In the genomic region with DNA sequence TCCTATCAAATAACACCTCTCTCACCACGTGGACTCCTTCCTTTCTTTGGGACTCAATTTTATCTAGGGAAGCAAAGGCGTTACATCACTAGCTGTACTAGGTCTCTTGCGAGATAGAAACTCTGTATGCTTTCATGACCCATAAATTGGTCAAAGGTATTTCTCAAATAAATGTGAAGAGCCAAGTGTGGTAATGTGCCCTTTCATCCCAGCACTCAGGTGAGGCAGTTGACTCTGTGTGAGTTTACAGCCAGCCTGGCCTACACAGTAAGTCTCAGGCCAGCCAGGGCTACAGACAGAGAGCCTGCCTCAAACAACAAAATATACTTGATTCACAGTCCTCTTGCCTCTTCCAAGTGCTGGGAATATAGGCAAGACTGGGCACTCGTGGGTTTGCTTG, we compare ENCODE assay signal across 24 mouse cellular contexts. TPM values are rescaled to one million over a fixed set of nuclear protein-coding genes. Genes with fewer than 3 reads are reported as not detected.
DNase-seq lines count a peak whose midpoint lies in the region; ATAC-seq and TF ChIP-seq lines count a peak whose summit lies in the region.
"Had no signal": no experiment of that assay in that cellular context is flagged by ENCODE, and none has a peak within 500 bp of the region (broad histone marks: within the 10 kb centered on the region; RNA-seq: fewer than 3 reads in every experiment).

No protein-coding gene starts in this region.

- H3K36me3 ChIP-seq in intestine, postnatal 0 days (ENCODE audit: control insufficient read depth, insufficient read depth): peaks cover 37% of the 10 kb centered on the region
- 0 out of 2 replicates have a peak, but pooled peaks cover 6% of the 10 kb centered on the region for H3K36me3 ChIP-seq in intestine, embryonic 16.5 days (ENCODE audit: control insufficient read depth, insufficient read depth, low read length)
- no peaks in the 10 kb centered on the region for H3K36me3 ChIP-seq in liver, adult 2 months (ENCODE audit: control insufficient read depth, insufficient read depth, low read length)
- H3K36me3 ChIP-seq in liver, embryonic 12.5 days: peaks cover 15% of the 10 kb centered on the region
- peaks cover 10% of the 10 kb centered on the region; the same call in 1 of the 2 replicates for H3K36me3 ChIP-seq in liver, postnatal 0 days (replicated peaks; ENCODE audit: insufficient read depth, low read length)
- H3K36me3 ChIP-seq in liver, embryonic 11.5 days (ENCODE audit: control insufficient read depth, insufficient read depth, low read length): no peaks in the 10 kb centered on the region

- 60% methylated on average over 4 of the region's 4 CpGs for WGBS in intestine, postnatal 0 days
- 75% methylated on average over 4 of the region's 4 CpGs for WGBS in intestine, embryonic 16.5 days
- 19% methylated on average over 4 of the region's 4 CpGs for WGBS in liver, adult 2 months
- WGBS in liver, embryonic 12.5 days (ENCODE audit: insufficient replicate concordance): 57% methylated on average over 4 of the region's 4 CpGs
- 58% methylated on average over 4 of the region's 4 CpGs for WGBS in liver, postnatal 0 days (ENCODE audit: insufficient replicate concordance)
- WGBS in liver, embryonic 11.5 days: 72% methylated on average over 4 of the region's 4 CpGs

- TF ChIP-seq EP300 in liver, postnatal 0 days (IDR thresholded peaks at IDR 0.05; ENCODE audit: low read depth): no peak

- H3K4me2 ChIP-seq in intestine, postnatal 0 days (replicated peaks; ENCODE audit: low read depth): no peak overlapping the region
- H3K4me2 ChIP-seq in intestine, embryonic 16.5 days (ENCODE audit: low read depth, low read length): no peak overlapping the region
- H3K4me2 ChIP-seq in liver, embryonic 12.5 days: no peak overlapping the region
- no peak overlapping the region for H3K4me2 ChIP-seq in liver, postnatal 0 days (ENCODE audit: low read depth, low read length)
- H3K4me2 ChIP-seq in liver, embryonic 11.5 days: no peak overlapping the region

- DNase-seq in liver, adult 2 months (ENCODE audit: extremely low read depth, low read depth, low spot score): peak; percentile 71
- no peak for DNase-seq in liver, postnatal 0 days
- no peak for DNase-seq in liver, embryonic 11.5 days (ENCODE audit: low spot score)
- DNase-seq: adrenal gland, adult 2 months; adrenal gland, adult 8-10 months; adrenal gland, postnatal 10 days; adrenal gland, postnatal 14 days; adrenal gland, postnatal 25 days; adrenal gland, postnatal 36 days; B cell, adult 2 months; cerebellum, adult 11 months; cerebellum, adult 11-12 months; cerebellum, adult 18-20 months had no signal

- no peak overlapping the region for H3K9ac ChIP-seq in intestine, postnatal 0 days (ENCODE audit: low read depth, low read length)
- H3K9ac ChIP-seq in intestine, embryonic 16.5 days (ENCODE audit: low read depth, low read length): no peak overlapping the region
- no peak overlapping the region for H3K9ac ChIP-seq in liver, adult 2 months (ENCODE audit: low read depth, low read length)
- no peak overlapping the region for H3K9ac ChIP-seq in liver, embryonic 12.5 days
- H3K9ac ChIP-seq in liver, postnatal 0 days (replicated peaks): no peak overlapping the region
- no peak overlapping the region for H3K9ac ChIP-seq in liver, embryonic 11.5 days (ENCODE audit: low read depth, low read length)

- no peaks in the 10 kb centered on the region for H3K27me3 ChIP-seq in intestine, postnatal 0 days (replicated peaks; ENCODE audit: control insufficient read depth, insufficient read depth, low read length)
- no peaks in the 10 kb centered on the region for H3K27me3 ChIP-seq in intestine, embryonic 16.5 days (replicated peaks; ENCODE audit: control insufficient read depth, insufficient read depth, low read length)
- no peaks in the 10 kb centered on the region for H3K27me3 ChIP-seq in liver, adult 2 months (ENCODE audit: control insufficient read depth, insufficient read depth, low read length)
- peaks cover 17% of the 10 kb centered on the region for H3K27me3 ChIP-seq in liver, embryonic 12.5 days (replicated peaks)
- H3K27me3 ChIP-seq in liver, postnatal 0 days (ENCODE audit: insufficient read depth, low read length): no peaks in the 10 kb centered on the region
- H3K27me3 ChIP-seq in liver, embryonic 11.5 days (replicated peaks; ENCODE audit: control insufficient read depth, insufficient read depth, low read length): no peaks in the 10 kb centered on the region; the same call in none of the 2 replicates
- H3K27me3 ChIP-seq: CH12.LX, Patski had no signal

- H3K4me1 ChIP-seq in intestine, postnatal 0 days (replicated peaks; ENCODE audit: control insufficient read depth, insufficient read depth, low read length): peaks cover 14% of the 10 kb centered on the region; the same call in 1 of the 2 replicates
- H3K4me1 ChIP-seq in intestine, embryonic 16.5 days (ENCODE audit: control insufficient read depth, insufficient read depth, low read length): peaks cover 24% of the 10 kb centered on the region
- H3K4me1 ChIP-seq in liver, adult 2 months (ENCODE audit: control insufficient read depth, insufficient read depth, low read length): peaks cover 13% of the 10 kb centered on the region
- peaks cover 38% of the 10 kb centered on the region for H3K4me1 ChIP-seq in liver, embryonic 12.5 days
- H3K4me1 ChIP-seq in liver, postnatal 0 days (ENCODE audit: insufficient read depth): peaks cover 33% of the 10 kb centered on the region
- peaks cover 11% of the 10 kb centered on the region for H3K4me1 ChIP-seq in liver, embryonic 11.5 days (replicated peaks; ENCODE audit: control insufficient read depth, insufficient read depth, low read length)

- H3K79me2 ChIP-seq in liver, adult 2 months (ENCODE audit: control insufficient read depth, insufficient read depth, low read length): no peaks in the 10 kb centered on the region

- no peak for TF ChIP-seq CTCF in intestine, postnatal 0 days (IDR thresholded peaks at IDR 0.05; ENCODE audit: low read depth)
- TF ChIP-seq CTCF in liver, adult 2 months (IDR thresholded peaks at IDR 0.05; ENCODE audit: low read depth, low read length): no peak
- no peak for TF ChIP-seq CTCF in liver, postnatal 0 days (IDR thresholded peaks at IDR 0.05; ENCODE audit: low read depth)

- no peak for TF ChIP-seq POLR2A in liver, adult 2 months (IDR thresholded peaks at IDR 0.05; ENCODE audit: extremely low read depth, insufficient read depth, low read length)

- peak overlapping the region; percentile 35; the same call in 1 of the 2 replicates for H3K27ac ChIP-seq in intestine, postnatal 0 days (ENCODE audit: low read depth, low read length)
- H3K27ac ChIP-seq in intestine, embryonic 16.5 days (ENCODE audit: low read length): no peak overlapping the region
- H3K27ac ChIP-seq in liver, adult 2 months (replicated peaks; ENCODE audit: insufficient read depth, low read depth, low read length): peak overlapping the region; percentile 7; the same call in 1 of the 2 replicates
- H3K27ac ChIP-seq in liver, embryonic 12.5 days: no peak overlapping the region
- peak overlapping the region; percentile 22; the same call in 1 of the 2 replicates for H3K27ac ChIP-seq in liver, postnatal 0 days (ENCODE audit: low read depth)
- H3K27ac ChIP-seq in liver, embryonic 11.5 days (ENCODE audit: low read depth, low read length): no peak overlapping the region

- ATAC-seq in intestine, postnatal 0 days: no peak
- ATAC-seq in intestine, embryonic 16.5 days: no peak
- ATAC-seq in liver, embryonic 12.5 days: no peak
- ATAC-seq in liver, postnatal 0 days: peak; percentile 57
- no peak for ATAC-seq in liver, embryonic 11.5 days (replicated peaks; ENCODE audit: low FRiP score)
- ATAC-seq: activated CD4-positive, CD25-positive, alpha-beta regulatory T cell, adult 4 months; CD4-positive, CD25-positive, alpha-beta regulatory T cell, adult 4 months; Patski had no signal

- H3K4me3 ChIP-seq in intestine, postnatal 0 days (ENCODE audit: low read depth, low read length): no peak overlapping the region
- H3K4me3 ChIP-seq in intestine, embryonic 16.5 days (ENCODE audit: low read length): no peak overlapping the region
- no peak overlapping the region for H3K4me3 ChIP-seq in liver, adult 2 months (ENCODE audit: insufficient read depth, low read depth, low read length)
- no peak overlapping the region for H3K4me3 ChIP-seq in liver, embryonic 12.5 days
- H3K4me3 ChIP-seq in liver, postnatal 0 days (ENCODE audit: low read depth, low read length): no peak overlapping the region
- no peak overlapping the region for H3K4me3 ChIP-seq in liver, embryonic 11.5 days (ENCODE audit: low read depth, low read length)

- no peaks in the 10 kb centered on the region for H3K9me3 ChIP-seq in intestine, postnatal 0 days (ENCODE audit: control insufficient read depth)
- no peaks in the 10 kb centered on the region for H3K9me3 ChIP-seq in intestine, embryonic 16.5 days (ENCODE audit: control insufficient read depth, low read length)
- H3K9me3 ChIP-seq in liver, embryonic 12.5 days (replicated peaks): no peaks in the 10 kb centered on the region
- H3K9me3 ChIP-seq in liver, postnatal 0 days (ENCODE audit: low read length): no peaks in the 10 kb centered on the region
- H3K9me3 ChIP-seq in liver, embryonic 11.5 days (ENCODE audit: control insufficient read depth, low read length): no peaks in the 10 kb centered on the region
- H3K9me3 ChIP-seq: G1E had no signal

RNA-seq across cellular contexts. Expression of gene Dpp7, which starts 3.7 kb away (rescaled TPM):
- polyA plus RNA-seq in intestine, postnatal 0 days (2015; fragmentation: Nextera tagmentation; extraction: Ambion mirVana): 120 and 129 TPM in 2 replicates
- 74.4 and 104 TPM in 2 replicates for polyA plus RNA-seq in intestine, embryonic 16.5 days (2015; fragmentation: Nextera tagmentation; extraction: Ambion mirVana)
- total RNA-seq in liver, adult 2 months (2014; rRNA removed): 26.9 and 30.1 TPM in 2 replicates
- 28.6 and 45.1 TPM in 2 replicates for polyA plus RNA-seq in liver, adult 2 months (2012; rRNA removed)
- polyA plus RNA-seq in liver, embryonic 12.5 days (2016; fragmentation: Nextera tagmentation; extraction: Ambion mirVana): 11.2 TPM in 2 replicates
- polyA plus RNA-seq in liver, postnatal 0 days (2015; fragmentation: Nextera tagmentation; extraction: Ambion mirVana): 12.8 and 15.4 TPM in 2 replicates
- 17.4 and 18.3 TPM in 2 replicates for polyA plus RNA-seq in liver, embryonic 11.5 days (2014; fragmentation: Nextera tagmentation; extraction: Ambion mirVana)

RNA-seq across cellular contexts. Expression of gene Uap1l1, which starts 5.6 kb away (rescaled TPM):
- polyA plus RNA-seq in intestine, postnatal 0 days (2015; fragmentation: Nextera tagmentation; extraction: Ambion mirVana): 668 and 708 TPM in 2 replicates
- 196 and 259 TPM in 2 replicates for polyA plus RNA-seq in intestine, embryonic 16.5 days (2015; fragmentation: Nextera tagmentation; extraction: Ambion mirVana)
- total RNA-seq in liver, adult 2 months (2014; rRNA removed): 3.3 and 5.4 TPM in 2 replicates
- polyA plus RNA-seq in liver, adult 2 months (2012; rRNA removed): 3.0 and 8.1 TPM in 2 replicates
- polyA plus RNA-seq in liver, embryonic 12.5 days (2016; fragmentation: Nextera tagmentation; extraction: Ambion mirVana): 13.5 and 14.0 TPM in 2 replicates
- polyA plus RNA-seq in liver, postnatal 0 days (2015; fragmentation: Nextera tagmentation; extraction: Ambion mirVana): 18.7 and 19.4 TPM in 2 replicates
- 15.6 and 17.8 TPM in 2 replicates for polyA plus RNA-seq in liver, embryonic 11.5 days (2014; fragmentation: Nextera tagmentation; extraction: Ambion mirVana)

RNA-seq across cellular contexts. Expression of gene Sapcd2, which starts 12.3 kb away (rescaled TPM):
- polyA plus RNA-seq in intestine, postnatal 0 days (2015; fragmentation: Nextera tagmentation; extraction: Ambion mirVana): 112 and 129 TPM in 2 replicates
- polyA plus RNA-seq in intestine, embryonic 16.5 days (2015; fragmentation: Nextera tagmentation; extraction: Ambion mirVana): 56.7 and 66.4 TPM in 2 replicates
- total RNA-seq in liver, adult 2 months (2014; rRNA removed): 0.47 TPM in 1 of 2 replicates, not detected in the other
- polyA plus RNA-seq in liver, adult 2 months (2012; rRNA removed): not detected in 2 replicates
- 34.6 and 38.0 TPM in 2 replicates for polyA plus RNA-seq in liver, embryonic 12.5 days (2016; fragmentation: Nextera tagmentation; extraction: Ambion mirVana)
- polyA plus RNA-seq in liver, postnatal 0 days (2015; fragmentation: Nextera tagmentation; extraction: Ambion mirVana): 5.5 and 7.4 TPM in 2 replicates
- polyA plus RNA-seq in liver, embryonic 11.5 days (2014; fragmentation: Nextera tagmentation; extraction: Ambion mirVana): 45.3 and 51.0 TPM in 2 replicates
- total RNA-seq: adrenal gland, adult 18-20 months had no signal

RNA-seq across cellular contexts. Expression of gene Man1b1, which starts 27.7 kb away (rescaled TPM):
- 44.7 and 50.2 TPM in 2 replicates for polyA plus RNA-seq in intestine, postnatal 0 days (2015; fragmentation: Nextera tagmentation; extraction: Ambion mirVana)
- polyA plus RNA-seq in intestine, embryonic 16.5 days (2015; fragmentation: Nextera tagmentation; extraction: Ambion mirVana): 36.7 and 43.2 TPM in 2 replicates
- 17.3 and 19.5 TPM in 2 replicates for total RNA-seq in liver, adult 2 months (2014; rRNA removed)
- 8.1 TPM in 2 replicates for polyA plus RNA-seq in liver, adult 2 months (2012; rRNA removed)
- 29.4 and 30.5 TPM in 2 replicates for polyA plus RNA-seq in liver, embryonic 12.5 days (2016; fragmentation: Nextera tagmentation; extraction: Ambion mirVana)
- polyA plus RNA-seq in liver, postnatal 0 days (2015; fragmentation: Nextera tagmentation; extraction: Ambion mirVana): 15.7 and 16.5 TPM in 2 replicates
- 48.3 and 62.9 TPM in 2 replicates for polyA plus RNA-seq in liver, embryonic 11.5 days (2014; fragmentation: Nextera tagmentation; extraction: Ambion mirVana)

RNA-seq across cellular contexts. Expression of gene Entpd2, which starts 35.8 kb away (rescaled TPM):
- polyA plus RNA-seq in intestine, postnatal 0 days (2015; fragmentation: Nextera tagmentation; extraction: Ambion mirVana): 33.9 and 38.1 TPM in 2 replicates
- 23.7 and 27.4 TPM in 2 replicates for polyA plus RNA-seq in intestine, embryonic 16.5 days (2015; fragmentation: Nextera tagmentation; extraction: Ambion mirVana)
- total RNA-seq in liver, adult 2 months (2014; rRNA removed): 0.87 and 0.92 TPM in 2 replicates
- polyA plus RNA-seq in liver, adult 2 months (2012; rRNA removed): 5.6 and 9.7 TPM in 2 replicates
- 0.13 and 0.19 TPM in 2 replicates for polyA plus RNA-seq in liver, embryonic 12.5 days (2016; fragmentation: Nextera tagmentation; extraction: Ambion mirVana)
- polyA plus RNA-seq in liver, postnatal 0 days (2015; fragmentation: Nextera tagmentation; extraction: Ambion mirVana): 2.9 and 3.6 TPM in 2 replicates
- 0.25 and 0.45 TPM in 2 replicates for polyA plus RNA-seq in liver, embryonic 11.5 days (2014; fragmentation: Nextera tagmentation; extraction: Ambion mirVana)
- total RNA-seq: CH12.LX, G1E, MEL had no signal
- polyA plus RNA-seq: C2C12; CD4-positive, CD25-positive, alpha-beta regulatory T cell, adult 4 months had no signal

Comparison
In these comparisons a context has a peak if more than half of its experiments do, and no peak if none do; other contexts are left out.
1. H3K27ac ChIP-seq: peak in intestine, postnatal 0 days (single experiment), liver, adult 2 months (single experiment) and liver, postnatal 0 days (single experiment); none in intestine, embryonic 16.5 days (single experiment), liver, embryonic 12.5 days (single experiment) and liver, embryonic 11.5 days (single experiment).